Mouse (Mus musculus): ENCODE measurements at regions not wholly inside any gene's neighbourhood (a gene's known extent, or its start where the extent isn't known, plus 50 kb on each side); places are given as distances from the start of the nearest gene placed in this dataset.

DNA sequence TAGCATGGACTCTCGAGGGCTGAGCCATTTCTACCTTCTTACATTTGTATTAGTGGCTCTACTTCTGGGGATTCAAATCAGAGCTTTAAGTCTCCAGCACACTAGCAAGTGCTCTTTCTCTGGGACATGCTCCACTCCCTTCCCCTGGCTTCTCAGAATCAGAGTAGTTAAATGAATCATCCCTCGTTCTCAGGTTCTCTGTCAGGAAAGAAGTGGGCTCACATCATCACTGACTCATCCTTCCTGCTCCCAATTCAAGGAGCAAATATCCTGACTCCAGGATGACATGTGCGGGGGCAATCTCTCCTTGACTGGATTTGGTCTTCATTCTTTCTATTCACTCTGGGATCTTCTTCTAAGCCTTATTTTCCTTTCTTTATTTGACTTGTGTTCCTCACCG lies 266.2 kb upstream of the Slc35b3 start:
- no peak for DNase-seq (ENCODE audit: low read depth, low spot score)
- Histone ChIP-seq H3K79me2 (ENCODE audit: control insufficient read depth, insufficient read depth, low read length, poor library complexity) (no peaks in the 10 kb centered on the region), H3K4me1 (ENCODE audit: control insufficient read depth in 1 of 2, insufficient read depth in 2 of 2, low read length in 2 of 2) (no peaks in the 10 kb centered on the region), H3K9me3 (replicated peaks; ENCODE audit: insufficient read depth, low read length) (no peaks in the 10 kb centered on the region), H3K27ac (ENCODE audit: control insufficient read depth, low read depth, low read length) (no peak overlapping the region), H3K36me3 (ENCODE audit: control insufficient read depth in 1 of 2, insufficient read depth in 2 of 2, low read length in 2 of 2) (no peaks in the 10 kb centered on the region), H3K27me3 (ENCODE audit: control insufficient read depth in 1 of 2, insufficient read depth in 2 of 2, low read length in 2 of 2) (no peaks in the 10 kb centered on the region), H3K9ac (ENCODE audit: control insufficient read depth, low read depth, low read length, poor library complexity, severe bottlenecking) (no peak overlapping the region), H3K4me3 (ENCODE audit: control insufficient read depth in 1 of 2, insufficient read depth in 1 of 2, low read depth in 2 of 2, low read length in 2 of 2) (no peak overlapping the region)
- TF ChIP-seq TBP (IDR thresholded peaks at IDR 0.05; ENCODE audit: low read depth, low read length) = no peak
- no peak for TF ChIP-seq ELF1 (IDR thresholded peaks at IDR 0.05; ENCODE audit: low read depth, low read length)

- no peak for DNase-seq (ENCODE audit: low read depth, low spot score)
- Histone ChIP-seq H3K36me3 (ENCODE audit: control insufficient read depth in 1 of 2, insufficient read depth in 2 of 2, low read length in 2 of 2) (no peaks in the 10 kb centered on the region), H3K4me1 (ENCODE audit: control insufficient read depth in 1 of 2, insufficient read depth in 2 of 2, low read length in 2 of 2) (no peaks in the 10 kb centered on the region), H3K27me3 (ENCODE audit: control insufficient read depth in 1 of 2, insufficient read depth in 2 of 2, low read length in 2 of 2) (no peaks in the 10 kb centered on the region), H3K9me3 (replicated peaks; ENCODE audit: insufficient read depth, low read length) (no peaks in the 10 kb centered on the region), H3K9ac (ENCODE audit: control insufficient read depth, low read depth, low read length, poor library complexity, severe bottlenecking) (no peak overlapping the region), H3K27ac (ENCODE audit: control insufficient read depth, low read depth, low read length) (no peak overlapping the region), H3K4me3 (ENCODE audit: control insufficient read depth in 1 of 2, insufficient read depth in 1 of 2, low read depth in 2 of 2, low read length in 2 of 2) (no peak overlapping the region), H3K79me2 (ENCODE audit: control insufficient read depth, insufficient read depth, low read length, poor library complexity) (no peaks in the 10 kb centered on the region)
- TF ChIP-seq GABPA (IDR thresholded peaks at IDR 0.05; ENCODE audit: low read depth, low read length) = no peak
- no peak for TF ChIP-seq ZMIZ1 (IDR thresholded peaks at IDR 0.05; ENCODE audit: low read depth, low read length)
- no peak for TF ChIP-seq USF1 (IDR thresholded peaks at IDR 0.05; ENCODE audit: low read depth, low read length)
Measured at GRCm38 (mm10) chr13:39225651-39226050, 265.0 kb upstream of the Slc35b3 start.

DNA sequence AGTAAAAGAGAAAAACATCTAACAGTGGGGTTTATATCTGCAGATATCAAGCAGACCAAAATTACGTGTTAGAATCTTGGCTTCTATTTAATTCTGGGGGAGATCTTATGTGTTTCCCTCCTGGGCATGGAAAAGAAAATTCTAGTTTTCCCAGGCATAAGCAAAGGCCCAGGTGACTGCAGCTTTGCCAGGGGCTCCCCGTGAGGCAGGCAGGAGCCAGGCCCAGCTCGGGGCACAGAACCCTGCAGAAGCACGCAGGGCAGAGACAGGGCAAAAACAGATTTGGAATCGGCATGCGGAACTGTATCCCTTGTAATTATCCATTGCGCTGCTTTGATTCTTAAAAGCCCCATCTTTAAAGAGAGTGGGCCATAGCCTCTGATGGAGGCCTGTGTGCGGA lies 250.4 kb upstream of the Slc35b3 start:
- Histone ChIP-seq H3K4me1 (ENCODE audit: control insufficient read depth in 1 of 2, insufficient read depth in 2 of 2, low read length in 2 of 2) (no peaks in the 10 kb centered on the region), H3K9ac (ENCODE audit: control insufficient read depth, low read depth, low read length, poor library complexity, severe bottlenecking) (no peak overlapping the region), H3K36me3 (ENCODE audit: control insufficient read depth in 1 of 2, insufficient read depth in 2 of 2, low read length in 2 of 2) (no peaks in the 10 kb centered on the region), H3K27ac (ENCODE audit: control insufficient read depth, low read depth, low read length) (no peak overlapping the region), H3K9me3 (replicated peaks; ENCODE audit: insufficient read depth, low read length) (no peaks in the 10 kb centered on the region), H3K4me3 (ENCODE audit: control insufficient read depth in 1 of 2, insufficient read depth in 1 of 2, low read depth in 2 of 2, low read length in 2 of 2) (no peak overlapping the region), H3K27me3 (ENCODE audit: control insufficient read depth in 1 of 2, insufficient read depth in 2 of 2, low read length in 2 of 2) (no peaks in the 10 kb centered on the region), H3K79me2 (ENCODE audit: control insufficient read depth, insufficient read depth, low read length, poor library complexity) (no peaks in the 10 kb centered on the region)
- no peak for DNase-seq (ENCODE audit: low read depth, low spot score)
- TF ChIP-seq GABPA (IDR thresholded peaks at IDR 0.05; ENCODE audit: low read depth, low read length) = no peak
- TF ChIP-seq MXI1 (IDR thresholded peaks at IDR 0.05; ENCODE audit: low read depth, low read length) = no peak
- TF ChIP-seq USF1 (IDR thresholded peaks at IDR 0.05; ENCODE audit: low read depth, low read length) = no peak
- TF ChIP-seq SIN3A (IDR thresholded peaks at IDR 0.05; ENCODE audit: low read length) = no peak
- TF ChIP-seq MAZ (IDR thresholded peaks at IDR 0.05; ENCODE audit: low read depth, low read length) = no peak
- TF ChIP-seq ZKSCAN1 (IDR thresholded peaks at IDR 0.05; ENCODE audit: low read depth, low read length) = no peak
- TF ChIP-seq POLR2A (IDR thresholded peaks at IDR 0.05; ENCODE audit: control insufficient read depth in 1 of 2, insufficient read depth in 1 of 2, low read depth in 1 of 2, low read length in 2 of 2, poor library complexity in 1 of 2) = no peak
- no peak for TF ChIP-seq POLR2AphosphoS2 (IDR thresholded peaks at IDR 0.05; ENCODE audit: low read length)
- TF ChIP-seq HCFC1 (IDR thresholded peaks at IDR 0.05; ENCODE audit: low read depth, low read length) = no peak
- no peak for TF ChIP-seq GATA1 (IDR thresholded peaks at IDR 0.05; ENCODE audit: low read depth, low read length)
- TF ChIP-seq NELFE (IDR thresholded peaks at IDR 0.05; ENCODE audit: low read depth, low read length) = no peak
- TF ChIP-seq POLR2AphosphoS5 (IDR thresholded peaks at IDR 0.05; ENCODE audit: borderline replicate concordance, low read depth, low read length) = no peak
- TF ChIP-seq BHLHE40 (IDR thresholded peaks at IDR 0.05; ENCODE audit: borderline replicate concordance, low read depth, low read length) = no peak
- no peak for TF ChIP-seq RAD21 (IDR thresholded peaks at IDR 0.05; ENCODE audit: low read depth, low read length)
- no peak for TF ChIP-seq CHD2 (IDR thresholded peaks at IDR 0.05; ENCODE audit: low read length)
- TF ChIP-seq ETS1 (IDR thresholded peaks at IDR 0.05; ENCODE audit: low read depth, low read length) = no peak
- no peak for TF ChIP-seq ELF1 (IDR thresholded peaks at IDR 0.05; ENCODE audit: low read depth, low read length)
